Mouse (Mus musculus) liver, embryonic 11.5 days (tissue): ENCODE measurements around the gene Cdh23. TPM values are rescaled to one million over a fixed set of nuclear protein-coding genes. Genes with fewer than 3 reads are reported as not detected.

ENCODE experiments used
- ATAC-seq: fragments of 200-750 bp; cut with Nextera tagmentation; replicated peaks from 2 replicates; pipeline ENCODE4 v1.8.0; 2017; ENCODE audit warnings: moderate number of reproducible peaks, mild to moderate bottlenecking, moderate TSS enrichment, moderate library complexity; ENCODE audit not compliant: low FRiP score
- DNase-seq: peaks from one replicate; pipeline ENCODE4 v3.0.0-alpha.2; 2017; ENCODE audit warnings: low spot score
- H3K27ac ChIP-seq: fragments of 300-500 bp; sonication (generic); 2 replicates; pipeline ENCODE4 v1.5.1; 2014; ENCODE audit warnings: mild to moderate bottlenecking, low read depth, low read length, control low read depth
- H3K27me3 ChIP-seq: fragments of 300-500 bp; sonication (generic); replicated peaks from 2 replicates; pipeline ENCODE4 v1.6.1; 2014; ENCODE audit warnings: low read length, mixed read lengths; ENCODE audit not compliant: control insufficient read depth, insufficient read depth
- H3K36me3 ChIP-seq: fragments of 300-500 bp; sonication (generic); 2 replicates; pipeline ENCODE4 v1.6.1; 2014; ENCODE audit warnings: mild to moderate bottlenecking, low read length, moderate library complexity, mixed read lengths; ENCODE audit not compliant: control insufficient read depth, insufficient read depth
- H3K4me1 ChIP-seq: fragments of 300-500 bp; sonication (generic); replicated peaks from 2 replicates; pipeline ENCODE4 v1.6.1; 2014; ENCODE audit warnings: low read length, mixed read lengths; ENCODE audit not compliant: control insufficient read depth, insufficient read depth
- H3K4me2 ChIP-seq: fragments of 300-500 bp; sonication (generic); 2 replicates; pipeline ENCODE4 v1.6.1; 2014; ENCODE audit warnings: mild to moderate bottlenecking, control low read depth, moderate library complexity
- H3K4me3 ChIP-seq: fragments of 300-500 bp; sonication (generic); 2 replicates; pipeline ENCODE4 v1.5.1; 2014; ENCODE audit warnings: low read depth, low read length, control low read depth
- H3K9ac ChIP-seq: fragments of 300-500 bp; sonication (generic); 2 replicates; pipeline ENCODE4 v1.6.1; 2014; ENCODE audit warnings: low read depth, low read length, control low read depth
- H3K9me3 ChIP-seq: fragments of 300-500 bp; sonication (generic); 2 replicates; pipeline ENCODE4 v1.6.1; 2016; ENCODE audit warnings: low read length, inconsistent platforms, mixed read lengths; ENCODE audit not compliant: control insufficient read depth
- WGBS: fragments of 180-500 bp; shearing (Covaris S2); extraction: QIAGEN DNeasy Blood & Tissue Kit; methylation state at CpG from one replicate; pipeline ENCODE4 v1.1.7; 2014; 5-methylcytosine and 5-hydroxymethylcytosine counted together
- polyA plus RNA-seq: library from polyadenylated mRNA; unstranded; fragments of >200 nt; fragmentation: Nextera tagmentation; extraction: Ambion mirVana; gene quantifications from 2 replicates; pipeline ENCODE4 v1.2.1, GENCODE M21; 2014

Cdh23 gene
- polyA plus RNA-seq, 1 experiment from 2014 or later, result 0.80 TPM

- peaks cover 15% of the 10 kb centered on the region for H3K4me1 ChIP-seq
- ATAC-seq (no peak), DNase-seq (no peak)
- 79% methylated on average over 10 of the region's 11 CpGs for WGBS
- H3K27me3 ChIP-seq, result no peaks in the 10 kb centered on the region
- H3K4me2 ChIP-seq, result no peak overlapping the region
- H3K4me3 ChIP-seq, result no peak overlapping the region
- H3K27ac ChIP-seq, result no peak overlapping the region
- no peaks in the 10 kb centered on the region for H3K36me3 ChIP-seq
- H3K9me3 ChIP-seq, result no peaks in the 10 kb centered on the region
- no peak overlapping the region for H3K9ac ChIP-seq
Observed at GRCm38 (mm10) chr10:60268738-60269137, 427.6 kb downstream of the Cdh23 start.

GRCm38 (mm10) chr10:60266842-60267401 is 429.4 kb downstream of the Cdh23 start:
- no peaks in the 10 kb centered on the region for H3K36me3 ChIP-seq
- no peak overlapping the region for H3K4me3 ChIP-seq
- peaks cover 7% of the 10 kb centered on the region for H3K4me1 ChIP-seq
- no peak overlapping the region for H3K4me2 ChIP-seq
- H3K9ac ChIP-seq, result no peak overlapping the region
- 82% methylated on average over 8 of the region's 8 CpGs for WGBS
- no peak overlapping the region for H3K27ac ChIP-seq
- no peaks in the 10 kb centered on the region for H3K9me3 ChIP-seq
- no peak for ATAC-seq
- H3K27me3 ChIP-seq, result no peaks in the 10 kb centered on the region
- DNase-seq, result no peak

- WGBS, result 77% methylated on average over 10 of the region's 10 CpGs
- ATAC-seq, result no peak
Observed at GRCm38 (mm10) chr10:60265252-60265651, 431.0 kb downstream of the Cdh23 start.

GRCm38 (mm10) chr10:60263351-60263750 is 432.9 kb downstream of the Cdh23 start:
- 69% methylated on average over 7 of the region's 7 CpGs for WGBS
- no peaks in the 10 kb centered on the region for H3K9me3 ChIP-seq
- DNase-seq, result no peak
- H3K4me1 ChIP-seq, result no peaks in the 10 kb centered on the region
- no peak overlapping the region for H3K27ac ChIP-seq
- no peak overlapping the region for H3K4me2 ChIP-seq
- no peak overlapping the region for H3K9ac ChIP-seq
- H3K27me3 ChIP-seq, result no peaks in the 10 kb centered on the region
- no peak overlapping the region for H3K4me3 ChIP-seq
- no peak for ATAC-seq
- no peaks in the 10 kb centered on the region for H3K36me3 ChIP-seq

More at GRCm38 (mm10) chr10:60265252-60265651, 431.0 kb downstream of the Cdh23 start:
- Histone ChIP-seq H3K9me3 (no peaks in the 10 kb centered on the region), H3K4me3 (no peak overlapping the region), H3K9ac (no peak overlapping the region), H3K4me1 (no peaks in the 10 kb centered on the region), H3K4me2 (no peak overlapping the region), H3K27me3 (no peaks in the 10 kb centered on the region), H3K27ac (no peak overlapping the region), H3K36me3 (no peaks in the 10 kb centered on the region)
- DNase-seq, result no peak

- ATAC-seq (no peak), DNase-seq (no peak)
- Histone ChIP-seq H3K4me1 (no peaks in the 10 kb centered on the region), H3K9ac (no peak overlapping the region), H3K9me3 (no peaks in the 10 kb centered on the region), H3K4me2 (no peak overlapping the region), H3K27me3 (no peaks in the 10 kb centered on the region), H3K4me3 (no peak overlapping the region), H3K36me3 (no peaks in the 10 kb centered on the region), H3K27ac (no peak overlapping the region)
- 56% methylated on average over 3 of the region's 3 CpGs for WGBS
Observed at GRCm38 (mm10) chr10:60262386-60262785, 433.9 kb downstream of the Cdh23 start.

GRCm38 (mm10) chr10:60261530-60261929 is 434.8 kb downstream of the Cdh23 start:
- no peak overlapping the region for H3K4me3 ChIP-seq
- H3K9me3 ChIP-seq, result no peaks in the 10 kb centered on the region
- peaks cover 8% of the 10 kb centered on the region for H3K4me1 ChIP-seq
- no peak overlapping the region for H3K4me2 ChIP-seq
- H3K27ac ChIP-seq, result no peak overlapping the region
- H3K27me3 ChIP-seq, result no peaks in the 10 kb centered on the region
- ATAC-seq (no peak), DNase-seq (no peak)
- no peak overlapping the region for H3K9ac ChIP-seq
- no peaks in the 10 kb centered on the region for H3K36me3 ChIP-seq
- WGBS, result 44% methylated on average over 5 of the region's 5 CpGs

- ATAC-seq, result no peak
- no peaks in the 10 kb centered on the region for H3K27me3 ChIP-seq
- WGBS, result 73% methylated on average over 5 of the region's 5 CpGs
Observed at GRCm38 (mm10) chr10:60260557-60261294, 435.6 kb downstream of the Cdh23 start.

GRCm38 (mm10) chr10:60257261-60257825 is 438.9 kb downstream of the Cdh23 start:
- no peak overlapping the region for H3K4me3 ChIP-seq
- WGBS, result 52% methylated on average over 16 of the region's 16 CpGs
- H3K9me3 ChIP-seq, result no peaks in the 10 kb centered on the region
- ATAC-seq (peak; percentile 57), DNase-seq (no peak)
- H3K27me3 ChIP-seq, result no peaks in the 10 kb centered on the region
- H3K9ac ChIP-seq, result no peak overlapping the region
- no peaks in the 10 kb centered on the region for H3K36me3 ChIP-seq
- H3K27ac ChIP-seq, result no peak overlapping the region
- H3K4me2 ChIP-seq, result peak overlapping the region; percentile 20; the same call in 1 of the 2 replicates
- H3K4me1 ChIP-seq, result peaks cover 17% of the 10 kb centered on the region

More at GRCm38 (mm10) chr10:60260557-60261294, 435.6 kb downstream of the Cdh23 start:
- H3K4me3 ChIP-seq, result no peak overlapping the region
- no peaks in the 10 kb centered on the region for H3K36me3 ChIP-seq
- no peak overlapping the region for H3K27ac ChIP-seq
- H3K9ac ChIP-seq, result no peak overlapping the region
- DNase-seq, result no peak
- H3K4me2 ChIP-seq, result no peak overlapping the region
- no peaks in the 10 kb centered on the region for H3K9me3 ChIP-seq
- peaks cover 12% of the 10 kb centered on the region for H3K4me1 ChIP-seq
